In genomic region chr3:127848088-127848808, GRCm38 (mm10) we compare ENCODE assay signal across 14 mouse cellular contexts. TPM values are rescaled to one million over a fixed set of nuclear protein-coding genes. Genes with fewer than 3 reads are reported as not detected.
DNase-seq lines count a peak whose midpoint lies in the region; ATAC-seq and TF ChIP-seq lines count a peak whose summit lies in the region.
"Had no signal": no experiment of that assay in that cellular context is flagged by ENCODE, and none has a peak within 500 bp of the region (broad histone marks: within the 10 kb centered on the region; RNA-seq: fewer than 3 reads in every experiment).

No protein-coding gene starts in this region.

- no peak overlapping the region for H3K4me3 ChIP-seq in forebrain, embryonic 14.5 days (ENCODE audit: low read depth, low read length)
- H3K4me3 ChIP-seq in forebrain, embryonic 16.5 days (replicated peaks; ENCODE audit: low read length): no peak overlapping the region
- H3K4me3 ChIP-seq in C2C12 (ENCODE audit: insufficient read depth, poor library complexity, severe bottlenecking): no peak overlapping the region
- no peak overlapping the region for H3K4me3 ChIP-seq in liver, embryonic 13.5 days (replicated peaks)
- H3K4me3 ChIP-seq: heart, embryonic 13.5 days; limb, embryonic 12.5 days; midbrain, embryonic 10.5 days had no signal

- no peak overlapping the region for H3K4me2 ChIP-seq in forebrain, embryonic 14.5 days (ENCODE audit: low read length)
- no peak overlapping the region for H3K4me2 ChIP-seq in forebrain, embryonic 16.5 days (ENCODE audit: low read length)
- peak overlapping the region; percentile 29 for H3K4me2 ChIP-seq in liver, embryonic 13.5 days
- H3K4me2 ChIP-seq: heart, embryonic 13.5 days; limb, embryonic 12.5 days had no signal

- no peak overlapping the region for H3ac ChIP-seq in C2C12 (ENCODE audit: control insufficient read depth, insufficient read length, low read depth)

- H3K4me1 ChIP-seq in forebrain, embryonic 14.5 days (ENCODE audit: control insufficient read depth, insufficient read depth, low read length): no peaks in the 10 kb centered on the region
- peaks cover 4% of the 10 kb centered on the region for H3K4me1 ChIP-seq in forebrain, embryonic 16.5 days (replicated peaks; ENCODE audit: control insufficient read depth, insufficient read depth, low read length)
- H3K4me1 ChIP-seq in liver, embryonic 13.5 days (replicated peaks): peaks cover 54% of the 10 kb centered on the region
- H3K4me1 ChIP-seq: heart, embryonic 13.5 days; limb, embryonic 12.5 days; midbrain, embryonic 10.5 days had no signal

- TF ChIP-seq CTCF in C2C12 (IDR thresholded peaks at IDR 0.05; ENCODE audit: control insufficient read depth, insufficient read depth, insufficient read length): no peak

- ATAC-seq in forebrain, embryonic 14.5 days: 0 out of 2 replicates have a peak, but pooled peaks have one; percentile 53
- no peak for ATAC-seq in forebrain, embryonic 16.5 days
- ATAC-seq in liver, embryonic 13.5 days (ENCODE audit: low read depth): peak; percentile 72
- ATAC-seq: CD4-positive, CD25-positive, alpha-beta regulatory T cell, adult 4 months; hindbrain, embryonic 16.5 days had no signal

- no peaks in the 10 kb centered on the region for H3K79me2 ChIP-seq in C2C12 (ENCODE audit: control insufficient read depth, insufficient read depth)

- H3K27ac ChIP-seq in forebrain, embryonic 14.5 days (ENCODE audit: low read depth, low read length): no peak overlapping the region
- no peak overlapping the region for H3K27ac ChIP-seq in forebrain, embryonic 16.5 days (ENCODE audit: low read length)
- peak overlapping the region; percentile 18; the same call in 1 of the 2 replicates for H3K27ac ChIP-seq in liver, embryonic 13.5 days
- H3K27ac ChIP-seq: heart, embryonic 13.5 days; limb, embryonic 12.5 days; midbrain, embryonic 10.5 days had no signal

- 75% methylated on average over 11 of the region's 11 CpGs for WGBS in forebrain, embryonic 14.5 days
- WGBS in forebrain, embryonic 16.5 days: 67% methylated on average over 11 of the region's 11 CpGs
- WGBS in liver, embryonic 13.5 days (ENCODE audit: insufficient replicate concordance): 42% methylated on average over 11 of the region's 11 CpGs

- H3K9ac ChIP-seq in forebrain, embryonic 14.5 days (ENCODE audit: low read length): no peak overlapping the region
- no peak overlapping the region for H3K9ac ChIP-seq in forebrain, embryonic 16.5 days (replicated peaks; ENCODE audit: low read depth, low read length)
- no peak overlapping the region for H3K9ac ChIP-seq in liver, embryonic 13.5 days
- H3K9ac ChIP-seq: heart, embryonic 13.5 days; limb, embryonic 12.5 days had no signal

- H3K79me3 ChIP-seq in C2C12 (ENCODE audit: low read depth): no peaks in the 10 kb centered on the region

- no peaks in the 10 kb centered on the region for H3K9me3 ChIP-seq in forebrain, embryonic 14.5 days (replicated peaks; ENCODE audit: control insufficient read depth, low read length)
- H3K9me3 ChIP-seq in forebrain, embryonic 16.5 days (ENCODE audit: control insufficient read depth, low read length): no peaks in the 10 kb centered on the region
- H3K9me3 ChIP-seq in liver, embryonic 13.5 days (replicated peaks): no peaks in the 10 kb centered on the region
- H3K9me3 ChIP-seq: midbrain, embryonic 10.5 days had no signal

- peak; percentile 65 for DNase-seq in forebrain, embryonic 14.5 days (ENCODE audit: low spot score)
- DNase-seq in adrenal gland, adult 8-10 months: peak; percentile 25
- peak; percentile 22 for DNase-seq in liver, embryonic 13.5 days
- DNase-seq in ovary, postnatal 10 days (ENCODE audit: low spot score): no peak
- no peak for DNase-seq in heart, postnatal 4 days
- no peak for DNase-seq in urinary bladder, postnatal 36 days (ENCODE audit: low spot score in 2 of 2)
- DNase-seq: thymus, postnatal 14 days had no signal

- no peaks in the 10 kb centered on the region for H3K36me3 ChIP-seq in forebrain, embryonic 14.5 days (ENCODE audit: control insufficient read depth, insufficient read depth, low read length)
- no peaks in the 10 kb centered on the region for H3K36me3 ChIP-seq in forebrain, embryonic 16.5 days (ENCODE audit: control insufficient read depth, insufficient read depth)
- no peaks in the 10 kb centered on the region for H3K36me3 ChIP-seq in C2C12 (ENCODE audit: control insufficient read depth, insufficient read depth)
- no peaks in the 10 kb centered on the region for H3K36me3 ChIP-seq in liver, embryonic 13.5 days
- H3K36me3 ChIP-seq: heart, embryonic 13.5 days; limb, embryonic 12.5 days; midbrain, embryonic 10.5 days had no signal

- H3K27me3 ChIP-seq in forebrain, embryonic 14.5 days (replicated peaks; ENCODE audit: control insufficient read depth, insufficient read depth, low read length): no peaks in the 10 kb centered on the region
- no peaks in the 10 kb centered on the region for H3K27me3 ChIP-seq in forebrain, embryonic 16.5 days (replicated peaks; ENCODE audit: control insufficient read depth, insufficient read depth, low read length)
- no peaks in the 10 kb centered on the region for H3K27me3 ChIP-seq in C2C12 (ENCODE audit: control insufficient read depth, insufficient read depth, insufficient read length)
- H3K27me3 ChIP-seq in liver, embryonic 13.5 days: no peaks in the 10 kb centered on the region

TF ChIP-seq in C2C12, 6 proteins besides CTCF, POLR2A, EP300 and RAD21:
- no peak for TF ChIP-seq FOSL1 (IDR thresholded peaks at IDR 0.05; ENCODE audit: insufficient read depth, low read length, poor library complexity, severe bottlenecking)
- TF ChIP-seq MYOD1 (IDR thresholded peaks at IDR 0.05; ENCODE audit: control insufficient read depth, insufficient read length, low read depth): no peak
- TF ChIP-seq USF1 (IDR thresholded peaks at IDR 0.05; ENCODE audit: low read depth): peak; percentile 69
TF ChIP-seq in C2C12: peak in this region for 1.

RNA-seq across cellular contexts. Expression of gene Ap1ar, which starts 10.9 kb away (rescaled TPM):
- 42.8 and 53.3 TPM in 2 replicates for polyA plus RNA-seq in forebrain, embryonic 14.5 days (2014; fragmentation: Nextera tagmentation; extraction: Ambion mirVana)
- polyA plus RNA-seq in forebrain, embryonic 16.5 days (2015; fragmentation: Nextera tagmentation; extraction: Ambion mirVana): 83.0 and 83.1 TPM in 2 replicates
- 13.0 TPM for polyA plus RNA-seq in C2C12 (2012; fragmentation: generic; extraction: Trizol)
- total RNA-seq in adrenal gland, adult 8-10 months (2022): 10 to 100 TPM; 34.6 to 43.5 (median 42.4) TPM
- polyA plus RNA-seq in liver, embryonic 13.5 days (2015; fragmentation: Nextera tagmentation; extraction: Ambion mirVana): 19.7 and 25.7 TPM in 2 replicates
- 10 to 100 TPM; 19.7 to 20.6 TPM for total RNA-seq in heart, postnatal 4 days (2021)

RNA-seq across cellular contexts. Expression of gene Fam241a, which starts 47.9 kb away (rescaled TPM):
- 9.6 and 10.2 TPM in 2 replicates for polyA plus RNA-seq in forebrain, embryonic 14.5 days (2014; fragmentation: Nextera tagmentation; extraction: Ambion mirVana)
- polyA plus RNA-seq in forebrain, embryonic 16.5 days (2015; fragmentation: Nextera tagmentation; extraction: Ambion mirVana): 10.2 and 10.5 TPM in 2 replicates
- polyA plus RNA-seq in C2C12 (2012; fragmentation: generic; extraction: Trizol): 0.57 TPM
- 1 to 10 TPM; 3.0 to 5.2 (median 3.3) TPM for total RNA-seq in adrenal gland, adult 8-10 months (2022)
- 47.3 and 55.5 TPM in 2 replicates for polyA plus RNA-seq in liver, embryonic 13.5 days (2015; fragmentation: Nextera tagmentation; extraction: Ambion mirVana)
- 10 to 100 TPM in 1 of 2 experiments, 1 to 10 TPM in 1; 9.4 to 11.7 TPM for total RNA-seq in heart, postnatal 4 days (2021)

RNA-seq across cellular contexts. Expression of gene Tifa, which starts 58.6 kb away (rescaled TPM):
- 6.2 and 6.7 TPM in 2 replicates for polyA plus RNA-seq in forebrain, embryonic 14.5 days (2014; fragmentation: Nextera tagmentation; extraction: Ambion mirVana)
- 3.4 and 5.0 TPM in 2 replicates for polyA plus RNA-seq in forebrain, embryonic 16.5 days (2015; fragmentation: Nextera tagmentation; extraction: Ambion mirVana)
- 0.18 TPM for polyA plus RNA-seq in C2C12 (2012; fragmentation: generic; extraction: Trizol)
- total RNA-seq in adrenal gland, adult 8-10 months (2022): 10 to 100 TPM in 1 of 4 experiments, 1 to 10 TPM in 3; 5.7 to 10.9 (median 8.4) TPM
- polyA plus RNA-seq in liver, embryonic 13.5 days (2015; fragmentation: Nextera tagmentation; extraction: Ambion mirVana): 14.2 and 15.6 TPM in 2 replicates
- 1 to 10 TPM; 2.0 to 2.1 TPM for total RNA-seq in heart, postnatal 4 days (2021)

Comparison
In these comparisons a context has a peak if more than half of its experiments do, and no peak if none do; other contexts are left out.
1. DNase-seq: peak in forebrain, embryonic 14.5 days (single experiment), adrenal gland, adult 8-10 months (single experiment) and liver, embryonic 13.5 days (single experiment); none in ovary, postnatal 10 days (single experiment), heart, postnatal 4 days (single experiment) and urinary bladder, postnatal 36 days (0 of 2).